Mouse (Mus musculus) cerebellum, adult 8-10 months (tissue): ENCODE data around the gene Prap1.
A peak's percentile ranks its signal among the peaks of the same experiment; 100 is the strongest.

Experiments used
- DNase-seq: peaks from one replicate; pipeline ENCODE4 v3.0.0; 2022

Prap1 gene

DNA sequence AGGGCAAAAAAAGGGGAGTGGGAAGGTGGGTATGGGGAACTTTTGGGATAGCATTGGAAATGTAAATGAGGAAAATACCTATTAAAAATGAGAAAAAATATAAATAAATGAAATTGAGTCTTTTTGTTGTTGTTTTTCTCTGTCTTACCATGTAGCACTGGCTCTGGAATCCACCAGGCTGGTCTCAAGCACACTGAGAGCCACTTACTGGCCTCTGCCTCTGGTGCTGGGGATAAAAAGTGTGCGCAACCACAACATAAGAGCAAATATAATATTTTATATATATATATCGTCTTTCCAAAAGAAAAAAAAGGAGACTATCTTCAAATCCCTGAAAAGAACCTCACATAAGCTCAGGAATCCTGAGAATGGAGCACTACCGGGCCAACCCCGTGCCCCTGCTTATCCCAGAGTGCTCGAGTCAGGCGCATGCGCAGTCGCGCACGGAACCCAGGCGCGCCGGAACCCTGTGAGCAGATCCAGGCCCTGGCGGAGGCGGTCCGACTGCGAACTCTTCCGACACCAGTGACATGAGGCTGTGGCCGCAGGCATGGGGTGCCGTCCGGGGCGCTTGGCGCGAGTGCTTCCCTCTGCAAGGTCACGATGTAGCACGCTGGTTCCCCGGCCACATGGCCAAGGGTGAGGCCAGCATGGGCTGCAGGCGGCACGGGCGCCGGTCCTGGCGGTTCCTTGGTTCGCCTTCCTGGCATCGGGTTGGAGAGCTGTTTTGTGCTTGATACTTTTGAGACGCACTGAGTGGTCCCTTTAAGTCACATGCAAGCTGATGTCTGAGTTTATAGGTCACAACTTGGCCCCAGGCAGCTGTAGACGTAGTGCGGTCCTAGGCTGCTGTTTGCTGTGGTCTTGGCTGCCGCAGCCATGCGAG is 44.2 kb downstream of the Prap1 start, which contains the start of gene Mtg1:
Mtg1 (plus strand) TSS at position 430 of the 886 bp plus-strand sequence.
- DNase-seq, result peak; percentile 98

DNA sequence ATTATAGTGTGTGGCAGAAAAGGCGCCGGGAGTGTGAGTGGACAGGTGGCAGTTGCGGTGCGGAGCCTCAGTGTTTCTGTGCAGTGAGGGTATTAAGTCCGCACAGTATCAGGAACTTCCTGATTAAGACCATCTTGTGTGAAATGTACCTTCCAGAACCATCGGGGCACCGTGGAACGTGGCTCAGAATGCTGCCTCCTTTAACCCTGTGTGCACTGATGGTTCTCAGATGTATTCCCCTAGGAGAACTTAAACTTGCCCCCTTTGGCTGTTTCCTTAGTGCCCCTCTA is 44.8 kb downstream of the Prap1 start:
- DNase-seq, result no peak

DNA sequence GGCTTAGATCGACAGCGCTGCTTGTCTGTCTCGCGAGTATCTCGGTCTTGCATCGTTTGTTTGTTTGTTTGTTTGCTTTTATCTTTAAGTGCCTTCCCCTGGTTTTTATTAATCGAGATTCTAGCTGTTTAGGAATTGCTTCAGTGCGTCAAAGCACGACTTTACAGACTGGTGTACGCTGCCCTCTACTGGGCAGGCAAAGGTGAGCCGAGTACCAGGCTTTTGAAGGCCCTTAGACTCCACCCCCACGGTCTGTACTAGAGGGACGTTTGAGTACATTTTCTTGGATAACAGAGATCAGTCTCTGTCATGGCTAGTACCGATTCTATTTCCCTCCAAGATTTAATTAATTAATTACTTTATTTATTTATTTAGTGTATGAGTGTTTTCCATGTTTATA is 48.2 kb downstream of the Prap1 start:
- peak; percentile 68 for DNase-seq

DNA sequence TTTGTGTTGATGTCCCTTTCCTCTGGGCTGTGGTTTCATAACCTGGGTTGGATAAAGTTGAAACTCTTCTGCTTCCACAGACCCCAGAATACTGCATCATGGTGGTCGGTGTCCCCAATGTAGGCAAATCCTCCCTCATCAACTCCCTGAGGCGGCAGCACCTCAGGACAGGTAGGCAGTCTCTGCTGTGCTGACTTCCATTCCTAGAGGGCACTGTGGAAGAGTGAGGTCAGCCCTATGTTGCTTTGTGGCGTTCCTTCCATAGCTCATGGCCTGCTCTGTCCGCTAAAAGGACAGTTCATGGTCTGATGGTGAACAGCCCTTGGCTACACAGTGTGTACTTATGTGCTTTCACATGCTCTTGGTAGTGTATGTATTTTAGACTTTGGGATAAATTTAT is 51.4 kb downstream of the Prap1 start:
- no peak for DNase-seq
